Mouse (Mus musculus): Measurements from ENCODE around the gene Edn2. TPM values are rescaled to one million over a fixed set of nuclear protein-coding genes. Genes with fewer than 3 reads are reported as not detected.

Edn2 gene
- total and polyA plus RNA-seq, 2 experiments from 2014 or later, result 0.20 TPM; not detected in 1

- DNase-seq (ENCODE audit: low spot score) (no peak), ATAC-seq (ENCODE audit: insufficient read depth, low read depth) (no peak)
- Histone ChIP-seq H3K4me1 (ENCODE audit: control insufficient read depth, insufficient read depth) (peaks cover 30% of the 10 kb centered on the region), H3K9me3 (replicated peaks; ENCODE audit: control insufficient read depth, low read length) (no peaks in the 10 kb centered on the region), H3K27ac (ENCODE audit: low read depth) (no peak overlapping the region), H3K9ac (replicated peaks; ENCODE audit: low read depth, low read length) (no peak overlapping the region), H3K27me3 (ENCODE audit: control insufficient read depth, insufficient read depth, low read length) (no peaks in the 10 kb centered on the region), H3K4me3 (ENCODE audit: low read depth, low read length) (no peak overlapping the region), H3K4me2 (ENCODE audit: low read depth, low read length) (no peak overlapping the region), H3K36me3 (replicated peaks; ENCODE audit: control insufficient read depth, insufficient read depth, low read length) (no peaks in the 10 kb centered on the region)
- 55% methylated on average over 6 of the region's 6 CpGs for WGBS
- TF ChIP-seq EP300 (IDR thresholded peaks at IDR 0.05; ENCODE audit: low read depth) (no peak), CTCF (IDR thresholded peaks at IDR 0.05; ENCODE audit: low read depth) (no peak)
These were observed 35.0 kb upstream of the Edn2 start for GRCm38 (mm10) chr4:120126047-120126446.

GRCm38 (mm10) chr4:120127333-120127732 is 33.7 kb upstream of the Edn2 start:
- Histone ChIP-seq H3K9me3 (replicated peaks; ENCODE audit: control insufficient read depth, low read length) (no peaks in the 10 kb centered on the region), H3K27ac (ENCODE audit: low read depth) (no peak overlapping the region; the same call in 1 of the 2 replicates), H3K4me2 (ENCODE audit: low read depth, low read length) (no peak overlapping the region), H3K4me3 (ENCODE audit: low read depth, low read length) (no peak overlapping the region), H3K4me1 (ENCODE audit: control insufficient read depth, insufficient read depth) (peaks cover 39% of the 10 kb centered on the region), H3K27me3 (ENCODE audit: control insufficient read depth, insufficient read depth, low read length) (no peaks in the 10 kb centered on the region), H3K36me3 (replicated peaks; ENCODE audit: control insufficient read depth, insufficient read depth, low read length) (no peaks in the 10 kb centered on the region), H3K9ac (replicated peaks; ENCODE audit: low read depth, low read length) (0 out of 2 replicates have a peak overlapping the region, but pooled peaks have one; percentile 4)
- TF ChIP-seq CTCF (IDR thresholded peaks at IDR 0.05; ENCODE audit: low read depth), result no peak
- TF ChIP-seq EP300 (IDR thresholded peaks at IDR 0.05; ENCODE audit: low read depth), result no peak
- ATAC-seq (ENCODE audit: insufficient read depth, low read depth) (no peak), DNase-seq (ENCODE audit: low spot score) (no peak)
- WGBS, result 85% methylated on average over 3 of the region's 3 CpGs

- no peaks in the 10 kb centered on the region for H3K36me3 ChIP-seq (replicated peaks; ENCODE audit: control insufficient read depth, insufficient read depth, low read length)
- H3K9me3 ChIP-seq (replicated peaks; ENCODE audit: control insufficient read depth, low read length), result no peaks in the 10 kb centered on the region
- peaks cover 39% of the 10 kb centered on the region for H3K4me1 ChIP-seq (ENCODE audit: control insufficient read depth, insufficient read depth)
- no peaks in the 10 kb centered on the region for H3K27me3 ChIP-seq (ENCODE audit: control insufficient read depth, insufficient read depth, low read length)
- H3K9ac ChIP-seq (replicated peaks; ENCODE audit: low read depth, low read length), result no peak overlapping the region
- peak overlapping the region; percentile 23; the same call in 1 of the 2 replicates for H3K27ac ChIP-seq (ENCODE audit: low read depth)
- 43% methylated on average over 4 of the region's 4 CpGs for WGBS
- DNase-seq (ENCODE audit: low spot score) (peak; percentile 79), ATAC-seq (ENCODE audit: insufficient read depth, low read depth) (peak; percentile 68)
- no peak overlapping the region for H3K4me2 ChIP-seq (ENCODE audit: low read depth, low read length)
- no peak overlapping the region for H3K4me3 ChIP-seq (ENCODE audit: low read depth, low read length)
- TF ChIP-seq EP300 (IDR thresholded peaks at IDR 0.05; ENCODE audit: low read depth), result no peak
- no peak for TF ChIP-seq CTCF (IDR thresholded peaks at IDR 0.05; ENCODE audit: low read depth)
These were observed 33.0 kb upstream of the Edn2 start for GRCm38 (mm10) chr4:120128033-120128432.

- Histone ChIP-seq H3K27me3 (ENCODE audit: control insufficient read depth, insufficient read depth, low read length) (0 out of 2 replicates have a peak, but pooled peaks cover 3% of the 10 kb centered on the region), H3K9me3 (replicated peaks; ENCODE audit: control insufficient read depth, low read length) (no peaks in the 10 kb centered on the region), H3K36me3 (replicated peaks; ENCODE audit: control insufficient read depth, insufficient read depth, low read length) (no peaks in the 10 kb centered on the region), H3K27ac (ENCODE audit: low read depth) (no peak overlapping the region), H3K9ac (replicated peaks; ENCODE audit: low read depth, low read length) (no peak overlapping the region), H3K4me1 (ENCODE audit: control insufficient read depth, insufficient read depth) (peaks cover 39% of the 10 kb centered on the region), H3K4me3 (ENCODE audit: low read depth, low read length) (no peak overlapping the region), H3K4me2 (ENCODE audit: low read depth, low read length) (no peak overlapping the region)
- 46% methylated on average over 4 of the region's 4 CpGs for WGBS
- DNase-seq (ENCODE audit: low spot score) (peak; percentile 73), ATAC-seq (ENCODE audit: insufficient read depth, low read depth) (peak; percentile 14; the same call in 1 of the 2 replicates)
- peak; percentile 93 for TF ChIP-seq CTCF (IDR thresholded peaks at IDR 0.05; ENCODE audit: low read depth)
- no peak for TF ChIP-seq EP300 (IDR thresholded peaks at IDR 0.05; ENCODE audit: low read depth)
These were observed 31.6 kb upstream of the Edn2 start for GRCm38 (mm10) chr4:120129233-120129885.

- Histone ChIP-seq H3K4me2 (ENCODE audit: low read depth, low read length) (no peak overlapping the region), H3K4me3 (ENCODE audit: low read depth, low read length) (no peak overlapping the region), H3K9ac (replicated peaks; ENCODE audit: low read depth, low read length) (no peak overlapping the region), H3K9me3 (replicated peaks; ENCODE audit: control insufficient read depth, low read length) (no peaks in the 10 kb centered on the region), H3K36me3 (replicated peaks; ENCODE audit: control insufficient read depth, insufficient read depth, low read length) (no peaks in the 10 kb centered on the region), H3K4me1 (ENCODE audit: control insufficient read depth, insufficient read depth) (peaks cover 34% of the 10 kb centered on the region), H3K27me3 (ENCODE audit: control insufficient read depth, insufficient read depth, low read length) (peaks cover 6% of the 10 kb centered on the region; the same call in 1 of the 2 replicates), H3K27ac (ENCODE audit: low read depth) (no peak overlapping the region)
- 81% methylated on average over 4 of the region's 4 CpGs for WGBS
- DNase-seq (ENCODE audit: low spot score) (no peak), ATAC-seq (ENCODE audit: insufficient read depth, low read depth) (no peak)
- TF ChIP-seq EP300 (IDR thresholded peaks at IDR 0.05; ENCODE audit: low read depth) (no peak), CTCF (IDR thresholded peaks at IDR 0.05; ENCODE audit: low read depth) (no peak)
These were observed 30.1 kb upstream of the Edn2 start for GRCm38 (mm10) chr4:120130926-120131325.

All from heart, postnatal 0 days (tissue).